Mouse (Mus musculus) bone marrow, adult 2 months (tissue): ENCODE results near the gene Pirt. TPM values are rescaled to one million over a fixed set of nuclear protein-coding genes. Genes with fewer than 3 reads are reported as not detected.

ENCODE experiments used
- H3K27ac ChIP-seq: fragments of 200-500 bp; 2 replicates; pipeline ENCODE4 v1.5.1; 2012; ENCODE audit warnings: low read depth, mild to moderate bottlenecking, control low read depth, inconsistent platforms, low read length; ENCODE audit not compliant: control insufficient read depth, poor library complexity, insufficient read depth
- H3K4me1 ChIP-seq: fragments of 200-500 bp; 2 replicates; pipeline ENCODE4 v1.6.1; 2011; ENCODE audit warnings: low read length; ENCODE audit not compliant: control insufficient read depth, insufficient read depth
- H3K4me3 ChIP-seq: fragments of 200-500 bp; replicated peaks from 2 replicates; pipeline ENCODE3; 2011; ENCODE audit warnings: mild to moderate bottlenecking, low read depth, low read length, control low read depth; ENCODE audit not compliant: control insufficient read depth
- CTCF ChIP-seq: fragments of 200-500 bp; IDR thresholded peaks from 2 replicates; pipeline ENCODE4 v1.5.1; 2011; ENCODE audit warnings: low read length, control low read depth; ENCODE audit not compliant: control insufficient read depth, insufficient read depth
- POLR2A ChIP-seq: fragments of 200-500 bp; IDR thresholded peaks from 2 replicates; pipeline ENCODE4 v1.6.1; 2011; ENCODE audit warnings: low read depth, mild to moderate bottlenecking, control low read depth, low read length, borderline replicate concordance; ENCODE audit not compliant: control insufficient read depth
- WGBS: fragments of 180-500 bp; shearing (Covaris S2); methylation state at CpG from one replicate; pipeline ENCODE4 v1.1.7; 2018; 5-methylcytosine and 5-hydroxymethylcytosine counted together
- polyA plus RNA-seq: library from polyadenylated mRNA; stranded (reverse); fragments of >200 nt; gene quantifications from 2 replicates; pipeline ENCODE4 v1.2.4, GENCODE M21; 2011; ENCODE audit warnings: low replicate concordance; ENCODE audit not compliant: missing spikeins, insufficient read depth, insufficient read length

The Pirt gene
- polyA plus RNA-seq, 1 experiment: not detected

- H3K4me3 ChIP-seq: no peak overlapping the region
- no peak for TF ChIP-seq POLR2A
- no peak for TF ChIP-seq CTCF
- no peak overlapping the region for H3K27ac ChIP-seq
- H3K4me1 ChIP-seq: no peaks in the 10 kb centered on the region
- WGBS: 74% methylated on average over 7 of the region's 7 CpGs
These were observed 9.0 kb upstream of the Pirt start for GRCm38 (mm10) chr11:66902801-66903200.

GRCm38 (mm10) chr11:66905617-66906384, 6.0 kb upstream of the Pirt start:
- WGBS: 21% methylated on average over 21 of the region's 21 CpGs
- Histone ChIP-seq H3K4me3 (no peak overlapping the region), H3K27ac (no peak overlapping the region), H3K4me1 (no peaks in the 10 kb centered on the region)
- TF ChIP-seq CTCF: peak; percentile 52; the same call in 1 of the 2 replicates
- no peak for TF ChIP-seq POLR2A

- Histone ChIP-seq H3K27ac (no peak overlapping the region), H3K4me3 (no peak overlapping the region), H3K4me1 (no peaks in the 10 kb centered on the region)
- WGBS: 44% methylated on average over 17 of the region's 17 CpGs
- TF ChIP-seq CTCF (no peak), POLR2A (no peak)
These were observed 1.0 kb downstream of the Pirt start for GRCm38 (mm10) chr11:66912531-66913458.

- no peak overlapping the region for H3K27ac ChIP-seq
- no peaks in the 10 kb centered on the region for H3K4me1 ChIP-seq
- 11% methylated on average over 3 of the region's 3 CpGs for WGBS
- 0 out of 2 replicates have a peak, but pooled peaks have one; percentile 14 for TF ChIP-seq CTCF
- no peak for TF ChIP-seq POLR2A
- H3K4me3 ChIP-seq: no peak overlapping the region
These were observed 2.5 kb downstream of the Pirt start for GRCm38 (mm10) chr11:66914249-66914648.

GRCm38 (mm10) chr11:66920012-66920411, 8.2 kb downstream of the Pirt start:
- H3K27ac ChIP-seq: no peak overlapping the region
- no peak overlapping the region for H3K4me3 ChIP-seq
- TF ChIP-seq CTCF (no peak), POLR2A (no peak)
- H3K4me1 ChIP-seq: no peaks in the 10 kb centered on the region
- 52% methylated on average over 2 of the region's 2 CpGs for WGBS

GRCm38 (mm10) chr11:66924095-66924823, 12.5 kb downstream of the Pirt start:
- no peak for TF ChIP-seq CTCF
- TF ChIP-seq POLR2A: no peak
- H3K27ac ChIP-seq: no peak overlapping the region
- 76% methylated on average over 11 of the region's 11 CpGs for WGBS

GRCm38 (mm10) chr11:66928311-66928710, 16.5 kb downstream of the Pirt start:
- H3K4me3 ChIP-seq: no peak overlapping the region

More at GRCm38 (mm10) chr11:66924095-66924823, 12.5 kb downstream of the Pirt start:
- Histone ChIP-seq H3K4me3 (no peak overlapping the region), H3K4me1 (no peaks in the 10 kb centered on the region)

GRCm38 (mm10) chr11:66932827-66933599, 21.2 kb downstream of the Pirt start:
- 82% methylated on average over 9 of the region's 9 CpGs for WGBS
- Histone ChIP-seq H3K4me1 (no peaks in the 10 kb centered on the region), H3K27ac (no peak overlapping the region), H3K4me3 (no peak overlapping the region)
- no peak for TF ChIP-seq CTCF
- no peak for TF ChIP-seq POLR2A

More at GRCm38 (mm10) chr11:66928311-66928710, 16.5 kb downstream of the Pirt start:
- WGBS: 51% methylated on average over 3 of the region's 3 CpGs
- Histone ChIP-seq H3K27ac (no peak overlapping the region), H3K4me1 (no peaks in the 10 kb centered on the region)
- no peak for TF ChIP-seq CTCF
- no peak for TF ChIP-seq POLR2A
